Mouse (Mus musculus) thymus, adult 18-20 months (tissue): Measurements from ENCODE around the gene Gm428.
"Not testable (repeated sequence)": the region's sequence is repeated elsewhere in the genome, so short reads cannot be mapped to it uniquely, and the experiment has no call there.

ENCODE experiments used
- DNase-seq, 2 experiments: peaks; one replicate each; pipeline ENCODE4 v3.0.0; 2022; ENCODE audit warnings: mixed read lengths in 2 of 2

The Gm428 gene

GRCm38 (mm10) chr4:73683216-73683615 is at the start of gene Gm428:
TSS of gene Gm428 (plus strand) at chr4:73683516.
- DNase-seq, result not testable (repeated sequence)

GRCm38 (mm10) chr4:73637821-73638220 is 45.5 kb upstream of the Gm428 start, which contains the start of gene Gm11236:
TSS of gene Gm11236 (plus strand) at chr4:73638121.
- DNase-seq, result not testable (repeated sequence)

- DNase-seq, result not testable (repeated sequence)
Observed at GRCm38 (mm10) chr4:73661864-73662263, 21.5 kb upstream of the Gm428 start.

DNA sequence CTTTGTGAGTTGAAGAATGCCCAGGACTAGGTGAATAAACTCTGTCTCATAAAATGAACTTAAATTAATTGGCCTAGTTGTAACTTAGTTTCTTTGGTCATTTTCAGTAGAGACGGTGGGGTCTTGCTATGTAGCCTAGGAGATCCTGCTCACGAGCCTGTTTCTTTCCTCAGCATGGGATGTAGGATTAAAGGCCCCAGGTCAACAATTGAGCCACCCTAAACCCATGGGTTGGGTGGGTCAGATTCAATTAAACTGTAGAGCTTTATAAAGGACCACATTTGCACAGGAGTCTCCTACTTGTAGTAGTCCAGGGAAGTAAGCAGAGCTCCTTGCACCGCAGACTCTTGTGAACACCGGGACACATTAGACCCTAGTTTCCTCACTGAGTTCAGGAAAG is 15.3 kb upstream of the Gm428 start, which contains the start of gene Gm11239:
Gene Gm11239 (plus strand): TSS at position 301 of the 400 bp plus-strand sequence.
- DNase-seq, result not testable (repeated sequence)

DNA sequence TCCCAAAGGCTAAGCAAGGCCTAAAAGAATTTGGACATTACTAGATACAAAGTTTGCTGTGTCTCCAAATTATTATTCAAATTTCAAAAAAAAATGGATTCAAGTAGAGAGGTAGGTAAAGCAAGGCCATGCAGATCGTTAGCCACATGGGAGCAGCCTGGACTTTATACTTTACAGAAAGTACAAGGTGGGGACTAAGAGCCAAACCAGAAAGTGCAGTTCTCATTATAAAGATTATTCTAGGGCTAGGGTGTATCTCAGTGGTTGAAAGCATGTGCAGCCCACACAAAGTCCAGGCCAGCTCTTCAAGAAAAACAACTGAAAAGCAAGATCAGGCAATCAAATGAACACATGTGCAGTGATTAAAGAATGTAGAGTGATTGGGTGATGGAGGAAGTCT is 35.4 kb downstream of the Gm428 start:
- no peak for DNase-seq

DNA sequence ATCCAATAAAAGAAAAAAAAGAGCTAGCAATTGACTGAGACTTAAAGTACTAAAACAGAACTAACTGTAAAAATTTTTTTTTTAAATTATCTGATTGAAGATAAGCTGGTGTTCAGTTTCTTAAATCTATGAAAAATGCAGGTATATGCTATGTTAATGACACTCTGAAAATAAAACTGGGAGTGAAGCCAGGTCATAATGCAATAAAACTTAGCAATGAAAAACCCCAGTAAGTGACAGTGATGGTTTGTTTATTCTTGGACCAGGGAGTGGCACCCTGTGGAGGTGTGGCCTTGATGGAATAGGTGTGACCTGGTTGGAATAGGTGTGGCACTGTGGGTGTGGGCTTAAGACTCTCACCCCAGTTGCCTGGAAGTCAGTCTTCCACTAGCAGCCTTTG is 36.5 kb downstream of the Gm428 start:
- no peak for DNase-seq
